Mouse (Mus musculus) megakaryocyte-erythroid progenitor cell, adult 5-6 weeks (primary cell): ENCODE data around the gene Cdk2ap1. TPM values are rescaled to one million over a fixed set of nuclear protein-coding genes. Genes with fewer than 3 reads are reported as not detected.
"Not testable (repeated sequence)": the region's sequence is repeated elsewhere in the genome, so short reads cannot be mapped to it uniquely, and the experiment has no call there.

Source experiments
- ATAC-seq: replicated peaks from 2 replicates; pipeline ENCODE4 v1.8.0; 2016; ENCODE audit warnings: mild to moderate bottlenecking, inconsistent platforms; ENCODE audit not compliant: severe bottlenecking, poor library complexity, low FRiP score, low TSS enrichment
- total RNA-seq, 2 experiments: library from RNA; stranded (forward) in 1 of 2; stranded (reverse) in 1 of 2; fragments of 200-1000, 215-1000 nt in 1 of 2; fragments of >200 nt in 1 of 2; fragmentation: Nextera tagmentation in 1 of 2; gene quantifications; 2 replicates each; pipeline ENCODE4 v1.2.3; 2014 to 2017

Cdk2ap1 gene
- total RNA-seq, 2 experiments from 2014 or later, result 275 to 366 TPM

DNA sequence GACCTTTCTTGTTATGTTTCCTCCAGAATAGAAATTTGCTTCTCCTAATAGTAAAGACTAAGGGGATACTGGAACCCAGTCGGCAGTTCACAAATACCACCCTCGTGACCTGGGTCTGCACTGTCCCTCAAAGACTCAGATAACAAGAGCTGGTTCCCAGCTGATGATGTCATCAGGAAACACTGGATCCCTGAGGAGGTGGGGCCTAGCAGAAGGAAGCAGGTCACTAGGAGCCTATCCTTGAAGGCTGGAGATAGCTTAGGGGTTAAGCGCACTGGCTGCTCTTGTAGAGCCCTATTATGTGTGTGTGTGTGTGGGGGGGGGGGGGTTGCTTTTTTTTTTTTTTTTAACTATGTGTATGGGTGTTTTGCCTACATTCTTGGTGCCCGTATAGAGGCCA lies 62.8 kb downstream of the Cdk2ap1 start:
- ATAC-seq, result no peak

DNA sequence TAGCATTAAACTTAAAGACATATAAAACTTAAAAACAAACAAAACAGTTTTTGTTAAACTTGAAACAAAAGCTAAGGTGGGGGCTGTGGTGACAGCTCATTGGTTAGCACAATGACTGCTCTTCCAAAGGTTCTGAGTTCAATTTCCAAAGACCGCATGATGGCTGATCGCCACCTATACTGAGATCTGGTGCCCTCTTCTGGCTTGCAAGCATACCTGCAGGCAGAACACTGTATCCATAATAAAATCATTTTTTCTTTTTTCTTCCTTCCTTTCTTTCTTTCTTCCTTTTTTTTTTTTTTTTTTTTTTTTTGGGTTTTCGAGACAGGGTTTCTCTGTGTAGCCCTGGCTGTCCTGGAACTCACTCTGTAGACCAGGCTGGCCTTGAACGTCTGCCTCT lies 63.6 kb downstream of the Cdk2ap1 start:
- not testable (repeated sequence) for ATAC-seq

DNA sequence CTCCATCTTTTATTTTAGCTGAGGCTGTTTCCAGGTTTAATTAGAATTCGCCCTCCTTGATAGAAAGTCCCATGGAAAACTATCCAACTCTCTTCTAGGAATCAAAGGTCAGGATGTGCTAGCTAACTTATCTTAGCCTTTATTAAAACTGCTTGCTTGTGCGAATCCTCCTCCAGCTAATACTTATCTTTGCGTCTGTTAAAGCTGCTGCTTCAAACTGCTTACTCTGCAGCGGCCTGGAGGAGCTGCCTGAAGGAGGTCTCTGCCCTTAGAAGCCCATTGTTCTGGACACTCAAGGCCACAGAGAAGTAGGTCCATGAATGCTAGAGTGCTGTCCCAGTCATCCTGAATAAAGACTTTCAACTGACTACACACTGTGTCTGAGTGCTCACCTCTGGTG lies 66.4 kb downstream of the Cdk2ap1 start:
- ATAC-seq, result no peak

Other genes with a start within 250 kb of the Cdk2ap1 start
- gene Arl6ip4, start 247.0 kb downstream of the Cdk2ap1 start, total RNA-seq (2014; fragmentation: Nextera tagmentation), result 88.4 and 129 TPM in 2 replicates
- gene Arl6ip4, start 247.0 kb downstream of the Cdk2ap1 start, total RNA-seq (2017), result 120 and 128 TPM in 2 replicates
- 23.7 and 33.3 TPM in 2 replicates for gene Pitpnm2, start 113.3 kb downstream of the Cdk2ap1 start, total RNA-seq (2014; fragmentation: Nextera tagmentation)
- 6.5 and 10.9 TPM in 2 replicates for gene Pitpnm2, start 113.3 kb downstream of the Cdk2ap1 start, total RNA-seq (2017)
- gene Mphosph9, start 35.1 kb downstream of the Cdk2ap1 start, total RNA-seq (2014; fragmentation: Nextera tagmentation), result 19.5 and 24.7 TPM in 2 replicates
- gene Mphosph9, start 35.1 kb downstream of the Cdk2ap1 start, total RNA-seq (2017), result 24.7 and 36.7 TPM in 2 replicates
- 9.2 and 13.2 TPM in 2 replicates for gene 2810006K23Rik, start 35.0 kb downstream of the Cdk2ap1 start, total RNA-seq (2014; fragmentation: Nextera tagmentation)
- 16.6 and 18.7 TPM in 2 replicates for gene 2810006K23Rik, start 35.0 kb downstream of the Cdk2ap1 start, total RNA-seq (2017)
- gene Sbno1, start 62.9 kb upstream of the Cdk2ap1 start, total RNA-seq (2014; fragmentation: Nextera tagmentation), result 131 and 149 TPM in 2 replicates
- gene Sbno1, start 62.9 kb upstream of the Cdk2ap1 start, total RNA-seq (2017), result 255 and 297 TPM in 2 replicates
- gene Kmt5a, start 76.8 kb upstream of the Cdk2ap1 start, total RNA-seq (2014; fragmentation: Nextera tagmentation), result 177 and 250 TPM in 2 replicates
- gene Kmt5a, start 76.8 kb upstream of the Cdk2ap1 start, total RNA-seq (2017), result 187 and 201 TPM in 2 replicates
- gene Rilpl2, start 115.3 kb upstream of the Cdk2ap1 start, total RNA-seq (2014; fragmentation: Nextera tagmentation), result 16.1 and 18.0 TPM in 2 replicates
- 13.8 and 19.0 TPM in 2 replicates for gene Rilpl2, start 115.3 kb upstream of the Cdk2ap1 start, total RNA-seq (2017)
- gene Snrnp35, start 120.1 kb upstream of the Cdk2ap1 start, total RNA-seq (2014; fragmentation: Nextera tagmentation), result 6.1 and 9.4 TPM in 2 replicates
- gene Snrnp35, start 120.1 kb upstream of the Cdk2ap1 start, total RNA-seq (2017), result 3.2 and 11.1 TPM in 2 replicates
- gene Rilpl1, start 168.3 kb upstream of the Cdk2ap1 start, total RNA-seq (2014; fragmentation: Nextera tagmentation), result 2.4 TPM in 1 of 2 replicates, not detected in the other
- 2.2 and 6.6 TPM in 2 replicates for gene Rilpl1, start 168.3 kb upstream of the Cdk2ap1 start, total RNA-seq (2017)
- 300 and 349 TPM in 2 replicates for gene Tmed2, start 177.6 kb upstream of the Cdk2ap1 start, total RNA-seq (2014; fragmentation: Nextera tagmentation)
- gene Tmed2, start 177.6 kb upstream of the Cdk2ap1 start, total RNA-seq (2017), result 809 and 870 TPM in 2 replicates
- gene Ddx55, start 189.8 kb upstream of the Cdk2ap1 start, total RNA-seq (2014; fragmentation: Nextera tagmentation), result 27.4 and 28.9 TPM in 2 replicates
- gene Ddx55, start 189.8 kb upstream of the Cdk2ap1 start, total RNA-seq (2017), result 24.3 and 27.6 TPM in 2 replicates
- 62.9 and 86.1 TPM in 2 replicates for gene Eif2b1, start 216.0 kb upstream of the Cdk2ap1 start, total RNA-seq (2014; fragmentation: Nextera tagmentation)
- 56.2 and 57.5 TPM in 2 replicates for gene Eif2b1, start 216.0 kb upstream of the Cdk2ap1 start, total RNA-seq (2017)
- gene Gtf2h3, start 216.1 kb upstream of the Cdk2ap1 start, total RNA-seq (2014; fragmentation: Nextera tagmentation), result 43.2 and 61.5 TPM in 2 replicates
- 71.7 and 80.0 TPM in 2 replicates for gene Gtf2h3, start 216.1 kb upstream of the Cdk2ap1 start, total RNA-seq (2017)